In the genomic region with DNA sequence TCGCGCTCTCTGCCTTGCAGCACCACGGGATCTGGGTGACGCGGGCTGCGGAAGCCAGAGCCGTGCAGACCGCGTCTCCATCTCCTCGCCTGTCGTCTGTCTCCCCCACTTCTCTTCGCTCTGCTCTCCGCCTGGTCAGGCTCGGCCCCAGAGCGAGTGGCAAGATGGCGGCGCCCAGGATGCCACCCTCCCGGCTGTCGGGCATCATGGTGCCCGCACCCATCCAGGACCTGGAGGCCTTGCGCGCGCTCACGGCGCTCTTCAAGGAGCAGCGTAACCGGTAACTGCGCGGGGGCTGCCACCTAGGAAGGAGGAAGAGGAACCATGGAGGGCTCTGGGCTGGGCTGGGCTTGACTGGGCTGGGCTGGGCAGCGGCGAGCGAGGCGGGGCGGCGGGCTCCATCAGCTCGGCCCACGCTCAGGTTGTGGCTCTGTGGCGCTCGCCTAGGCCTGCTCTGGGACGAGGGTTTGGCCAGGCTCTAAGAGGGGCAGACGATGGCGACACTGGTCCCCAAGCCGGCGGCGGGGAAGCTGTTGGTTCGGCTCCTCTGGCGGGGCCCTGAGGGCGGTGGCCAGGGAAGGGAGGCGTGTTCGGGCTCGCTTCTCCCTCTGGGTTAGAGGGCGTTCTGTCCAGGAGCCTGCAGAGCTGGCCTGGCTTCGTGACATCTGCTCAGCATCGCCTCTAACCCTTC, we compare ENCODE assay signal across 8 mouse cellular contexts. TPM values are rescaled to one million over a fixed set of nuclear protein-coding genes. Genes with fewer than 3 reads are reported as not detected.
DNase-seq lines count a peak whose midpoint lies in the region; ATAC-seq lines count a peak whose summit lies in the region.

No protein-coding gene starts in this region.

- ATAC-seq in inflammation-experienced regulatory T-cells, adult 6 months = peak; percentile 89
- peak; percentile 91 for ATAC-seq in megakaryocyte progenitor cell, adult 5-6 weeks (replicated peaks; ENCODE audit: poor library complexity)

- peak; percentile 82 to 94 for DNase-seq in adrenal gland, adult (ENCODE audit: inconsistent age in 2 of 2, low spot score in 1 of 2)
- peak; percentile 90 for DNase-seq in embryo, embryonic 10.5 days (ENCODE audit: low spot score)
- peak; percentile 78 for DNase-seq in gastrocnemius, postnatal 14 days
- DNase-seq in left cerebral cortex, postnatal 10 days (ENCODE audit: extremely low spot score in 1 of 2, low spot score in 2 of 2) = peak; percentile 77 to 92
- DNase-seq in right cerebral cortex, postnatal 10 days (ENCODE audit: low spot score in 2 of 2) = peak; percentile 88 to 94
- DNase-seq in urinary bladder, postnatal 14 days (ENCODE audit: low spot score) = peak; percentile 85

- intact Hi-C loops in gastrocnemius, postnatal 14 days (cut with DNase I; ENCODE audit: low total_unique reads) = no loop called here
- intact Hi-C loops in left cerebral cortex, postnatal 10 days (cut with DNase I) = no loop called here

RNA-seq across cellular contexts. Expression of gene Atxn10, which starts 0.4 kb away (rescaled TPM):
- total RNA-seq in gastrocnemius, postnatal 14 days (2021) = 10 to 100 TPM; 47.7 to 49.8 TPM
- polyA plus RNA-seq in inflammation-experienced regulatory T-cells, adult 6 months (2017; shearing (Covaris generic)) = 100 to 1,000 TPM; 104 to 140 (median 107) TPM
- 100 to 1,000 TPM; 364 to 376 TPM for total RNA-seq in left cerebral cortex, postnatal 10 days (2021)
- total RNA-seq in megakaryocyte progenitor cell, adult 5-6 weeks (2015) = 148 and 163 TPM in 2 replicates
- 73.1 and 89.4 TPM in 2 replicates for total RNA-seq in megakaryocyte progenitor cell, adult 5-6 weeks (2017)

Comparison
In these comparisons a context has a peak if more than half of its experiments do, and no peak if none do; other contexts are left out.
1. Peak in every context shown above with its lines: DNase-seq and ATAC-seq.